Mouse (Mus musculus) lung, postnatal 0 days (tissue): ENCODE results near the gene Gckr.

Experiments used
- CTCF ChIP-seq: IDR thresholded peaks from 2 replicates; pipeline ENCODE4 v1.5.1; 2016; ENCODE audit warnings: antibody characterized with exemption, mild to moderate bottlenecking
- EP300 ChIP-seq: IDR thresholded peaks from 2 replicates; pipeline ENCODE4 v1.6.1; 2016; ENCODE audit warnings: antibody characterized with exemption, mild to moderate bottlenecking, control low read depth

DNA sequence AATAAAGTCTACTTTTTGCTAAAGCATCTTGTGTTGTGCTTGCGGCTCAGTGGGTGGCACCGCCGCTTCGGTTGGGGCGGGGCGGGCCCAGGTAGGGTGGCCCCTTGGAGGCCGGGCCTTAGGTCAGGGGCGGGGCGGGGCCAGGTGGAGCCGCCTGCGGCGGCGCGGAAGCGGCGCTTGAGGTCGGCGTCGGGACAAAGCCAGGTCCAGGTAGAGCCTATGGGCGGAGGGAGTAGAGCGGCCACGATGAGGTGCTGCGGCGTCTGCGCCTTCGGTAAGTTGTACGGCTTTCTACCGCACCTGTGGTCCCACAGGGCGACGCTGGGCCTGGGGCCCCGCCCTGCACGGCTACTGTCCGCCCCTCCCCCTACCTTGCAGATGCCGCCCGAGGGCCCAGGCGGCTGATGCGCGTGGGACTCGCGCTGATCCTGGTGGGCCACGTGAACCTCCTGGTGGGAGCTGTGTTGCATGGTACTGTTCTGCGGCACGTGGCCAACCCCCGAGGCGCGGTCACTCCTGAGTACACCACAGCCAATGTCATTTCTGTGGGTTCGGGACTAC, 45.6 kb upstream of the Gckr start, which contains the start of gene Krtcap3:
- TF ChIP-seq CTCF (no peak), EP300 (no peak)
